Mouse (Mus musculus) embryonic fibroblast, embryonic 13.5 days (primary cell): ENCODE measurements around the gene Adgrl3.

Experiments used
- CTCF ChIP-seq: IDR thresholded peaks from 2 replicates; pipeline ENCODE4 v1.5.1; 2011; ENCODE audit warnings: mild to moderate bottlenecking, control low read depth, low read length, moderate library complexity, borderline replicate concordance; ENCODE audit not compliant: insufficient read depth
- POLR2A ChIP-seq: IDR thresholded peaks from 2 replicates; pipeline ENCODE4 v1.6.1; 2011; ENCODE audit warnings: low read depth, mild to moderate bottlenecking, control low read depth, low read length, moderate library complexity

- no peak for TF ChIP-seq CTCF
- TF ChIP-seq POLR2A: no peak
These were observed 307.5 kb downstream of the Adgrl3 start for GRCm38 (mm10) chr5:81327392-81327791.
